Mouse (Mus musculus) left cerebral cortex, adult 9 months (tissue): ENCODE results near the gene Mfap1b.

Experiments used
- DNase-seq, 2 experiments: peaks; one replicate each; pipeline ENCODE4 v3.0.0; 2022; ENCODE audit warnings: low spot score in 2 of 2

Gene Mfap1b

GRCm38 (mm10) chr2:121434854-121435253 is 39.0 kb downstream of the Mfap1b start:
- no peak for DNase-seq

DNA sequence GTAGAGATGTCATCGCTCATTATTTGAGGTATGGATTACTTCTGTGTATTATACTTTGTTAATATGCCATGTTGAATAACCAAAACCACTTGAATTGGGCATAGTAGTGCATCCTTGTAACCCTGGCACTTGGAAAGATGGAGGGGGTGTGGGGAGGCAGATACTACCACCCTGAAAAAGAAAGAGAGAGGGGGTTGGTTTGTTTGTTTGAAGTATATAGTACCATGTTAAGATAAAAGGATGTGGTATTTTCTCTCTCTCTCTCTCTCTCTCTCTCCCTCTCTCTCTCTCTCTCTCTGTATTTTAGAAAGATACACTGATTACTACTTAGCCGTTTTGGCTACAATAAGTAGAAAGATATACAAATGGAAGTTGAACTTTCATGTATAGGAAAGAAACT is 48.0 kb downstream of the Mfap1b start:
- no peak for DNase-seq

GRCm38 (mm10) chr2:121423166-121423565 is 50.7 kb downstream of the Mfap1b start:
- DNase-seq: no peak

DNA sequence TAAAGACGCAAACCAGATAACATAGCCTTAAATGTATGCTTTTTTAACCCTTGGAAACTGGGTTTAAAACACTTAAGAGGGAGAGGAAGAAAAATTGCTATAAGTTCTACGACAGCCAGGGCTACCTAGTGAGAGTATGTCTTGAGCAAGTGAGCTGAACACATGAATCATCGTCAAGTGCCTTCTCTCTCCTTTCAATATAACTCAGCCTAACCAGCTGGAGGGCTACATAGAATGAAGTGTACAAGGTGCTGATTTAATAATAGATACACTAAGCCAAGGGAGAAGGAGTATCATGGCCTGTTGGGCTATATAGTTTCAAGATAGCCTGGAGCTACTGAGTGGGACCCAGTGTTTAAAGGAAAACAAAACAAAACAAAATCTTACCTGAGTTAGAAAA is 55.4 kb downstream of the Mfap1b start:
- DNase-seq: no peak

GRCm38 (mm10) chr2:121416356-121416755 is 57.5 kb downstream of the Mfap1b start:
- no peak for DNase-seq

- no peak for DNase-seq
Observed at GRCm38 (mm10) chr2:121415591-121415990, 58.3 kb downstream of the Mfap1b start.

- DNase-seq: no peak
Observed at GRCm38 (mm10) chr2:121415103-121415502, 58.8 kb downstream of the Mfap1b start.

GRCm38 (mm10) chr2:121414139-121414685 is 59.7 kb downstream of the Mfap1b start:
- DNase-seq: peak in 1 of 2 experiments; percentile 31

- DNase-seq: peak; percentile 89 to 95
Observed at GRCm38 (mm10) chr2:121413387-121414042, 60.4 kb downstream of the Mfap1b start, which contains the start of the genes Pdia3 and Catsper2. Gene Pdia3, plus strand, starts transcription at chr2:121413775. Gene Catsper2, minus strand, starts transcription at chr2:121413792.

GRCm38 (mm10) chr2:121412843-121413386 is 61.0 kb downstream of the Mfap1b start:
- no peak for DNase-seq
